Mouse (Mus musculus) liver, embryonic 12.5 days (tissue): ENCODE results near the gene Myrip. TPM values are rescaled to one million over a fixed set of nuclear protein-coding genes. Genes with fewer than 3 reads are reported as not detected.

Experiments used
- ATAC-seq: fragments of 200-750 bp; cut with Nextera tagmentation; 2 replicates; pipeline ENCODE4 v1.8.0; 2017; ENCODE audit warnings: moderate number of reproducible peaks, mild to moderate bottlenecking, moderate library complexity
- H3K27ac ChIP-seq: fragments of 300-500 bp; sonication (generic); 2 replicates; pipeline ENCODE4 v1.5.1; 2016; ENCODE audit warnings: mild to moderate bottlenecking
- H3K27me3 ChIP-seq: fragments of 300-500 bp; sonication (generic); replicated peaks from 2 replicates; pipeline ENCODE4 v1.6.1; 2016; ENCODE audit warnings: mild to moderate bottlenecking, moderate library complexity
- H3K36me3 ChIP-seq: fragments of 300-500 bp; sonication (generic); 2 replicates; pipeline ENCODE4 v1.6.1; 2016; ENCODE audit warnings: mild to moderate bottlenecking, moderate library complexity
- H3K4me1 ChIP-seq: fragments of 300-500 bp; sonication (generic); 2 replicates; pipeline ENCODE4 v1.6.1; 2016
- H3K4me2 ChIP-seq: fragments of 300-500 bp; sonication (generic); 2 replicates; pipeline ENCODE4 v1.6.1; 2016; ENCODE audit warnings: mild to moderate bottlenecking, moderate library complexity
- H3K4me3 ChIP-seq: fragments of 300-500 bp; sonication (generic); 2 replicates; pipeline ENCODE4 v1.5.1; 2016; ENCODE audit warnings: mild to moderate bottlenecking, moderate library complexity
- H3K9ac ChIP-seq: fragments of 300-500 bp; sonication (generic); 2 replicates; pipeline ENCODE4 v1.6.1; 2016; ENCODE audit warnings: mild to moderate bottlenecking, moderate library complexity
- H3K9me3 ChIP-seq: fragments of 300-500 bp; sonication (generic); replicated peaks from 2 replicates; pipeline ENCODE4 v1.6.1; 2016; ENCODE audit warnings: mild to moderate bottlenecking, moderate library complexity
- WGBS: fragments of 180-500 bp; shearing (Covaris S2); methylation state at CpG from one replicate; pipeline ENCODE4 v1.1.7; 2016; ENCODE audit not compliant: insufficient replicate concordance; 5-methylcytosine and 5-hydroxymethylcytosine counted together
- polyA plus RNA-seq: library from polyadenylated mRNA; unstranded; fragments of >200 nt; fragmentation: Nextera tagmentation; extraction: Ambion mirVana; gene quantifications from 2 replicates; pipeline ENCODE4 v1.2.1, GENCODE M21; 2016

Gene Myrip
- polyA plus RNA-seq, 1 experiment from 2014 or later: 0.04 TPM

DNA sequence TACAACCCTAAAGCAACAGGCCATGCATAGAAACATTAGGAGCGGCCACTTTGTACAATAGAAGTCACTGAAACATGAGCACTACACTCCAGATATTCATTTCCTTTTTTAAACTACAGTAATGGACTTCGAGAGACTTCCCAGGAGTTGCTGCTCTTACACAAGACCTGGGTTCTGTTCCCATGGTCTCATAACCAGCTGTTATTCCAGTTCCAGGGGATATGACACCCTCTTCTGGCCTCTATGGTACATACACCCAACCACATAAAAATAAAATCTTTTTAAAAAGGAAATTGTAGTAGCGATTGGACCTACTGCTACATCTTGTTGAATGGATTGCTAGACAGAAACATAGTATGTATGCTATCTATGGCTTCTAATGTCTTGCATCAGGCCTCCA lies 190.2 kb downstream of the Myrip start:
- no peak for ATAC-seq
- Histone ChIP-seq H3K4me2 (peak overlapping the region; percentile 95), H3K36me3 (peaks cover 29% of the 10 kb centered on the region), H3K27ac (no peak overlapping the region), H3K9me3 (no peaks in the 10 kb centered on the region), H3K27me3 (0 out of 2 replicates have a peak, but pooled peaks cover 7% of the 10 kb centered on the region), H3K9ac (0 out of 2 replicates have a peak overlapping the region, but pooled peaks have one; percentile 99), H3K4me1 (peaks cover 20% of the 10 kb centered on the region), H3K4me3 (no peak overlapping the region)
- 74% methylated on average over 3 of the region's 3 CpGs for WGBS

DNA sequence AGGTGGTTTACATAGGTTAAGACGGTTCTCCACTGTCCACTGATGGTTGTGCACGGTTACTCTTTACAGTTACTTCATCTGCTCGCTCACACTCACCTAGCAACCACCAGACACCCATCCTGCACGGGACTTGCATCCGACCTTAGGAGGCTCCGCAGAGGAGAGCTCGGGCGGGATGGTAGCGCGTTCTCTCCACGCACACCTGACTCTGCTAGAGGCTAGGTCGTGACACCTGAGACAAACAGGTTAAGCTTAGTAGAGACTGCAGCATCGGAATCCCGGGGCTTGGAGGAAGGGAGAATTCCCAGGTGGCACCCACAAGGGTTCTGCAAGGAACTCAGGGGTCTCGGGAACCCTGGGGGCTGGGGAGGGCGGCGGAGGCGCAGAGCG lies 190.7 kb downstream of the Myrip start, which contains the start of gene Eif1b:
TSS of gene Eif1b (plus strand) at position 223 of the 390 bp plus-strand sequence.
- WGBS: 8% methylated on average over 17 of the region's 19 CpGs
- peak within 1 kb of the TSS; percentile 100 for H3K4me3 ChIP-seq
- 0 out of 2 replicates have a peak, but pooled peaks cover 3% of the 10 kb centered on the region for H3K27me3 ChIP-seq
- ATAC-seq: peak; percentile 21; the same call in 1 of the 2 replicates
- H3K27ac ChIP-seq: peak within 1 kb of the TSS; percentile 96
- peak within 1 kb of the TSS; percentile 95 for H3K4me2 ChIP-seq
- peaks cover 32% of the 10 kb centered on the region for H3K36me3 ChIP-seq
- H3K9ac ChIP-seq: peak within 1 kb of the TSS; percentile 99
- no peaks in the 10 kb centered on the region for H3K9me3 ChIP-seq
- peaks cover 20% of the 10 kb centered on the region for H3K4me1 ChIP-seq

DNA sequence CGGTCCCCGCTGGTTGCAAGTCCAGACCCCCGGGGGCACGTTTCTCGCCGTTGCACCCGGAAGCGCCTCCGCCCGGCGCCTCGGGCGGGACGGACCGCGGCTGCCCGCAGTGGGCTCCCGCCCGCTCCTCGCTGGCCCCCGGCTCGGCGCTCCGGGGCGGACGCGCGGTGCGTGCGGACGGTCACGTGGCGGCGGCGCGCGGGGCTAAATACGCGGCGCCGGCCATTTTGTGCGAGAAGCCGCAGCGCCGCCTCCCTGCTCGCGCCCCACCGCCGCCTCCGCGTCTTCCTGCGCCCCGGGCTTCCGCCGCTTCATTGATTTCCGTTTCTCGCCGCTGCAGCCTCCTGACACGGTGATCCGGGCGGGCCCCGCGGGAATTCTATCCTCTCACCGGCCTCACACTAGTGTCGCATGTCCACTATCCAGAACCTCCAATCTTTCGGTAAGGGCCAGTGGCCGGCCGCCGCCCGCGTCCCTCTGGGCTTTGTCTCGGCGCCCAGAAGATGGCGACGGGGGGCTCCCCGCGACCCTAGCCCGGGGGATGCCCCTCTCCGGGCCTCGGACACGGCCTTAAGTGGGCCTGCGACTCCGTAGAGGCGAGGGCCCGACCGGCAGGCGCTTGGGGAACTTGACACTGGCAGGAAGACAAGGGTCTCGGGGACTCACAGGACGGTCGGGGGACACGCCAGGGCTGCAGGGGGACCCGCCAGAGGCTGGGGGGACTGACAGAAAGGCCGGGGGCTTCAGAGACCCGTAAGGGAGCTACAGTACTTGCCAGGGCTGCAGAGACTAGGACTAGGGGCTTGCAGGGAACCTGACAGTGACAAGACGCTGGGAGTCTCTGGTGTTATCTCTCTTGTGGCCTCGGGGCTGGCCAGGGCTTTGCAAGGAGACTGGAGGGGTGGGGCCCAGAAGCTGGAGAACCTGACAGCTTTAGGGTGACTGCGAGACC lies 191.4 kb downstream of the Myrip start:
- H3K4me3 ChIP-seq: peak overlapping the region; percentile 100
- peaks cover 20% of the 10 kb centered on the region for H3K4me1 ChIP-seq
- peak overlapping the region; percentile 96 for H3K27ac ChIP-seq
- H3K4me2 ChIP-seq: peak overlapping the region; percentile 95
- H3K9me3 ChIP-seq: no peaks in the 10 kb centered on the region
- H3K36me3 ChIP-seq: peaks cover 37% of the 10 kb centered on the region
- peak; percentile 93 for ATAC-seq
- WGBS: under 1% methylated on average over 96 of the region's 97 CpGs
- H3K9ac ChIP-seq: peak overlapping the region; percentile 99
- no peaks in the 10 kb centered on the region for H3K27me3 ChIP-seq

DNA sequence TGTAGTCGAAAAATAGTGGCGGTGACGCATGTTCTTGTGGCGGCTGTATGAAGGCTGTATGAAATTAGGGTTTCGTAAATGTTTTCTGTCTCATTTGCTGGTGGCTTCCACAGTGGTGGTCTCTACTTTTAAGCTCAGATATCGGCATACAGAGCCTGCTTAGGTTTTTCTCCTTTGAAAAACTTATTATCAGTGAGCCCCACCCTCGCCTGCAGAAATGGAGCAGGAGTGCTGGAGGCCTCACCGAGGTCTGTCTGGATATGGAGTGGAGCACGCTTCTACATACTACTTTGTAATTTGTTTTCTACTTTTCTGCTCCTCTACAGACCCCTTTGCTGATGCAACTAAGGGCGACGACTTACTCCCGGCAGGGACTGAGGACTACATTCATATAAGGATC lies 192.5 kb downstream of the Myrip start:
- Histone ChIP-seq H3K36me3 (peaks cover 37% of the 10 kb centered on the region), H3K4me1 (peaks cover 20% of the 10 kb centered on the region), H3K4me3 (peak overlapping the region; percentile 100), H3K27ac (peak overlapping the region; percentile 96), H3K9ac (peak overlapping the region; percentile 99), H3K4me2 (peak overlapping the region; percentile 95), H3K27me3 (no peaks in the 10 kb centered on the region), H3K9me3 (no peaks in the 10 kb centered on the region)
- no peak for ATAC-seq
- WGBS: 60% methylated on average over 12 of the region's 12 CpGs

DNA sequence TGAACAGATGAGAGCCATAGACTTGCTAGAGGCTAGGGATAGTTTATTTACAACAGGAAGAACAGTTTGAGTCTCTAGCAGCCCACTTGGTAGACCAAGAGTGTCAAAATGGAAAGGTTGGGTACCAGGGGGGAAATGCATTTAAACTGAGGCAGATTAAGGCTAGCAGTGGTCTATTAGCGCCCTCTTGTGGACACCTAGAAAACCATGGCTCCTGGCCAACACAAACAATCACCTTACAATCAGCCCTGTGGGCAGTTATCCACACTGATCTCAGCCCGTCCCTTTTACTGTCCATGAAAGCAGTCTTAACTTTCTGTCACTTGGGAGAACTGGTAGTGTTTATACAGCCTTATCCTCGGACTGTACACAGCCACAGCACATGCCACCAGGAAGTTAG lies 195.4 kb downstream of the Myrip start:
- Histone ChIP-seq H3K9ac (no peak overlapping the region), H3K4me1 (peaks cover 20% of the 10 kb centered on the region), H3K9me3 (no peaks in the 10 kb centered on the region), H3K27ac (no peak overlapping the region), H3K4me3 (no peak overlapping the region), H3K27me3 (no peaks in the 10 kb centered on the region), H3K4me2 (no peak overlapping the region), H3K36me3 (peaks cover 37% of the 10 kb centered on the region)
- no peak for ATAC-seq
- 5% methylated on average over 3 of the region's 3 CpGs for WGBS

DNA sequence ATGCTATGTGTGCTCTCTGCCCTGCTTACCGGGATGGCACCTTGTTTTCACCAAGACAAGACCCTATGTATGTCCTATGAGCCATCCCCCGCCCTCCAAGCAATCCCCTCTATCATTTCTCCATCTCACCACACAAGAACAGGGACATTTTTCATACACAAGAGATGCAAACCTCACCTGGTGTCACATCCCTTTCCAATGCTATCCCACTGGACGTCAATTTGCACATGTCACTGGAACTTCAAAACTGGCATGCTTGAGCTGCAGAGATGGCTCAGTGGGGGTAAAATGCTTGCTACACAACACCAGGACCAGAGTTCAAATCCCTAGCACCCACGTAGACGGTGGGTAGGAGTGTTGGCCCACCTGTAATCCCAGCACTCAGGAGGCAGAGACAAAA lies 196.7 kb downstream of the Myrip start:
- Histone ChIP-seq H3K36me3 (peaks cover 37% of the 10 kb centered on the region), H3K9ac (no peak overlapping the region), H3K27ac (no peak overlapping the region), H3K4me3 (no peak overlapping the region), H3K4me1 (peaks cover 14% of the 10 kb centered on the region), H3K27me3 (no peaks in the 10 kb centered on the region), H3K4me2 (no peak overlapping the region), H3K9me3 (no peaks in the 10 kb centered on the region)
- WGBS: 69% methylated on average over 5 of the region's 5 CpGs
- no peak for ATAC-seq

DNA sequence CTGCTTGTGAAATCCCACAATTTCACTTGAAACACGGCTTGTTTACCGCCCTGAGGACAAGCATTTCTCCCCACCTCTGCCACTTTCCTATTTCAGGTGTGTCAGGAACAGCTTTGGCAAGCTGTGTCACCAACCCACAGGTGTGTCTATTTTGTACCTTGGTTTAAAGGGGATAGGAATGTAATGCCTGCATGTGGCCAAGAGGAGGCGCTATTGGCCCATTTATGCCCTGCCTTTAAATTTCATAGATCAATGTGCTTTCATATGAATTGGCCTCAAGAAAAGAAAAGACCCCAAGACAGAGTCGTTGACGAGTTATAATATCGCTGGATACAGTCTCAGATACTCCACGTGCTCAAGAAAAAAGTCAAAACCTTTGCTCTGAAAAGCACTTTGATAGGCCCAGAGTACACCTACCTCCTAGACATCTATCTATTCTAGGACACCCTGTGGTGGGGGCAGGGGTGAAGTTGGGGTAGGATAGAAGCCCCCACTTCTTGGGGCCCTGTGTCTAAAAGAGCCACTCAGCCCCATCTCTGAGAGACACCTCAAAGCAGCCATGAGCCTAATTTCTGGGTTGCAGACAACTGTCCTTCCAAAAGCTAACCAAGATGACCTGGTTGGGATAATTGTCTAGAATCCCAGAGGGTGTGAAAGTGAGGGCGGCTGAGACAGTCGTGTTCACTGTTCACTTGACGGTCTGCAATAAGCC lies 200.0 kb downstream of the Myrip start:
- H3K36me3 ChIP-seq: peaks cover 9% of the 10 kb centered on the region
- 23% methylated on average over 10 of the region's 10 CpGs for WGBS
- H3K4me1 ChIP-seq: no peaks in the 10 kb centered on the region
- no peaks in the 10 kb centered on the region for H3K27me3 ChIP-seq
- H3K4me2 ChIP-seq: no peak overlapping the region
- H3K9me3 ChIP-seq: peaks cover 1% of the 10 kb centered on the region
- no peak overlapping the region for H3K4me3 ChIP-seq
- ATAC-seq: no peak
- H3K27ac ChIP-seq: no peak overlapping the region
- H3K9ac ChIP-seq: no peak overlapping the region

DNA sequence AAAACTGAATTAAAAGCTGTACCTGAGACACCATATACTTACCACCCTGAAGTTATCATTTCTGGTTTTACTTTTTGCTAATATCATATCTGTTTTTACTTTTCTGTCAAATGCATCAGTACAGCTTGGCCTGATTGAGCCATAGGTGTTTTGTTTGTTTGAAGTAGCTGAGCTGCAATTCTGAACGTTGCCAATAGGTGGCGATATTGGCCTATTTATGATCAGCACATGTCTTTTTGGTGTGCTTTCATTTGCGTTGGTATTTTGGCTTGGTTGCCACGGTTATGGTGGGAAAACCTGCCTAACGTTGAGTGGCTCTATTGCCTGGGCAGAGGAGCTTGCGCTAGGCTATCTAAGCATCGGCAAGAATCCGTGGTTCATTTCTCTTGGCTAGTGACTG lies 200.7 kb downstream of the Myrip start:
- Histone ChIP-seq H3K4me2 (peak overlapping the region; percentile 29; the same call in 1 of the 2 replicates), H3K9ac (no peak overlapping the region), H3K27me3 (no peaks in the 10 kb centered on the region), H3K4me3 (no peak overlapping the region), H3K9me3 (peaks cover 8% of the 10 kb centered on the region), H3K27ac (no peak overlapping the region), H3K4me1 (no peaks in the 10 kb centered on the region), H3K36me3 (peaks cover 5% of the 10 kb centered on the region; the same call in 1 of the 2 replicates)
- 6% methylated on average over 8 of the region's 8 CpGs for WGBS
- no peak for ATAC-seq

DNA sequence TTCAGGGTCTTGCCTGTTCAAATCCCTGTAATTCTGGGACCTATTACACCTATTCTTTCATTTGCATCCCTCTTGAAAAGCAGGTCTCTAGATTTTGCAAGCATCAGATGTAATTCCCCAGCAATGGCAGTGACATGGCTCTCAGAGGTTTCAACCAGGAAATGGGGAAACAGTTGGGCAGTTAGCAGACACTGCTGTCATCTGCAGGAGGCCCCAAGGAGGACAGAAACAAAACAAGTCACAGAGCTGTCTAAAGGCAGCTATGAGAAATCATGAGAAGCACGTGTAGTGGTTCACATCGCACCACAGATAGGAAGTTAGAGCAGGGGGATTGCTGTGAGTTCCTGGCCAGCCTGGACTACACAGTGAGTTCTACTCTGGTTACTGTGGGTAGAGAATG lies 203.1 kb downstream of the Myrip start:
- no peaks in the 10 kb centered on the region for H3K36me3 ChIP-seq
- no peak for ATAC-seq
- peaks cover 13% of the 10 kb centered on the region for H3K9me3 ChIP-seq
- no peak overlapping the region for H3K4me2 ChIP-seq
- no peaks in the 10 kb centered on the region for H3K27me3 ChIP-seq
- no peak overlapping the region for H3K9ac ChIP-seq
- no peak overlapping the region for H3K4me3 ChIP-seq
- no peak overlapping the region for H3K27ac ChIP-seq
- H3K4me1 ChIP-seq: no peaks in the 10 kb centered on the region
- WGBS: 51% methylated on average over 2 of the region's 2 CpGs

DNA sequence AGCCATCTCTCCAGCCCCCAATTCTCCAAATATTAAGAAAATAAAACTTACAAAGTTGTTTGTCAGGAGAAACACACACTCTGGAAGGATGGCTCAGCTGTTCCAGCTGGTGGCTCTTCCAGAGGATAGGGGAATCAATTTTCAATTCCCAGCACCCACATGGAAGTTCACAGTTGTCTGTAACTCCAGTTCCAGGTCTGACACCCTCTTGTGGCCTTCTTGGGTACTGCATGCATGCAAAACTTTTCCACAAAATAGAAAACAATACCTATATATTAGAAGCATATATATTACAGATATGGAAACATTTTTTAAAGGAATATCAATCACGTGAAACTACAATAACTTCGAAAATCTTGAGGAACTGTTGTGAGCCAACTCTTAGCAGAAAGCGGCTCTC lies 210.5 kb downstream of the Myrip start:
- H3K9me3 ChIP-seq: peaks cover 16% of the 10 kb centered on the region
- no peaks in the 10 kb centered on the region for H3K36me3 ChIP-seq
- H3K27ac ChIP-seq: no peak overlapping the region
- H3K27me3 ChIP-seq: no peaks in the 10 kb centered on the region
- no peaks in the 10 kb centered on the region for H3K4me1 ChIP-seq
- H3K4me3 ChIP-seq: no peak overlapping the region
- WGBS: 69% methylated on average over 3 of the region's 3 CpGs
- ATAC-seq: no peak
- H3K4me2 ChIP-seq: no peak overlapping the region
- H3K9ac ChIP-seq: no peak overlapping the region

DNA sequence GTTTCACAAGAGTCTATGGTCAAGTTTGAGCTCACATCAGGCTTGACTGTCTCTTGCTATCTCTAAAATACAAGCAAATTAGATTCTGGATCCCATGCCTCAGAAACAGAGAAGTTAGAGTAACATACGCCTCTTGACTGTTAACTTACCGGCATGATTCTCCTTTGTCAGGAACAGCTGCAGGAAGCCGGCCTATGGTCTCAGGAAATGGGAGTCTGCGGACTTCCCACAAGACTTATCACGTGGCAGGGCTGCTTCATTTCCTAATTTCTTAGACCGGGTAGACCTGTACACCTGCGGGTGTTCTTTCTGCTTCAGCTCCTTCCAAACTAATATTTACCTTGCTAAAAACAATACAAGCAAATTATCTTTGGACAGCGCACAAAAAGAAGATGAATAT lies 215.4 kb downstream of the Myrip start:
- 28% methylated on average over 8 of the region's 8 CpGs for WGBS
- no peaks in the 10 kb centered on the region for H3K4me1 ChIP-seq
- H3K4me2 ChIP-seq: no peak overlapping the region
- no peak overlapping the region for H3K9ac ChIP-seq
- H3K36me3 ChIP-seq: no peaks in the 10 kb centered on the region
- no peak overlapping the region for H3K4me3 ChIP-seq
- no peak for ATAC-seq
- H3K27me3 ChIP-seq: no peaks in the 10 kb centered on the region; the same call in 1 of the 2 replicates
- H3K9me3 ChIP-seq: 0 out of 2 replicates have a peak, but pooled peaks cover 9% of the 10 kb centered on the region
- H3K27ac ChIP-seq: no peak overlapping the region

DNA sequence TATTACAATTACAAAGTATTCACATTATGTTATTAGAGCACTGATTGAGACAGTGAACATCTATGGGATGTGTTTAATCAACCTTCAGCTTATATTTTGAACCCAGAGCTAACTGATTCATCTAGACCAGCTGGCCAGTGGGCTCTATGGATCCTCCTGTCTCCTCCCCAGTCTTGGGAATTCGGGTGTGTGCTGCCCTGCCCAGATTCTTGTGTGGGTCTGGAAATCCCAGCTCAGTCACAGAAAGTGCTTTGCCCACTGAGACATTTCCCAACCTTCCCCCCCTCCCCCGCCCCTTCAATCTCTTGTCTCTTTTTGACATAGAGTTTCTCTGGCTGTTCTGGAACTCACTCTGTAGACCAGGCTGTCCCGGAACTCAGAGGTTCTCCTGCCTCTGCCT lies 217.6 kb downstream of the Myrip start:
- no peaks in the 10 kb centered on the region for H3K9me3 ChIP-seq
- no peaks in the 10 kb centered on the region for H3K4me1 ChIP-seq
- ATAC-seq: no peak
- peaks cover 6% of the 10 kb centered on the region; the same call in 1 of the 2 replicates for H3K27me3 ChIP-seq
- H3K4me3 ChIP-seq: no peak overlapping the region
- no peak overlapping the region for H3K4me2 ChIP-seq
- H3K36me3 ChIP-seq: no peaks in the 10 kb centered on the region
- no peak overlapping the region for H3K27ac ChIP-seq
- WGBS: 52% methylated on average over 3 of the region's 3 CpGs
- H3K9ac ChIP-seq: no peak overlapping the region
